Mouse (Mus musculus): ENCODE measurements around the gene Map4k1.

- no peak for TF ChIP-seq POLR2A (IDR thresholded peaks at IDR 0.05; ENCODE audit: low read depth, low read length)
- TF ChIP-seq CTCF (conservative IDR thresholded peaks at IDR 0.05; ENCODE audit: insufficient read depth, insufficient read length, low read depth, low read length): no peak
Measured at GRCm38 (mm10) chr7:28983849-28984248, 2.0 kb downstream of the Map4k1 start.

Data from kidney, adult 2 months (tissue).